Mouse (Mus musculus) lung, adult 2 months (tissue): ENCODE results near the gene Vmac. TPM values are rescaled to one million over a fixed set of nuclear protein-coding genes. Genes with fewer than 3 reads are reported as not detected.

Experiments
- DNase-seq: peaks from one replicate; pipeline ENCODE4 v3.0.0; 2022
- H3K4me1 ChIP-seq: fragments of 200-500 bp; 2 replicates; pipeline ENCODE4 v1.6.1; 2011; ENCODE audit warnings: low read length; ENCODE audit not compliant: control insufficient read depth, insufficient read depth
- H3K4me3 ChIP-seq: fragments of 200-500 bp; replicated peaks from 2 replicates; pipeline ENCODE3; 2011; ENCODE audit warnings: low read depth, mild to moderate bottlenecking, control low read depth, low read length; ENCODE audit errors: extremely low read depth
- CTCF ChIP-seq: fragments of 200-500 bp; IDR thresholded peaks from 2 replicates; pipeline ENCODE4 v1.5.1; 2011; ENCODE audit warnings: mild to moderate bottlenecking, low read length, control low read depth; ENCODE audit not compliant: insufficient read depth
- POLR2A ChIP-seq: fragments of 200-500 bp; IDR thresholded peaks from 2 replicates; pipeline ENCODE4 v1.6.1; 2011; ENCODE audit warnings: low read depth, mild to moderate bottlenecking, control low read depth, low read length, borderline replicate concordance; ENCODE audit errors: extremely low read depth
- WGBS: fragments of 180-500 bp; shearing (Covaris S2); methylation state at CpG from one replicate; pipeline ENCODE4 v1.1.7; 2018; 5-methylcytosine and 5-hydroxymethylcytosine counted together
- polyA plus RNA-seq: library from polyadenylated mRNA; depleted of rRNA; stranded (reverse); fragments of >200 nt; gene quantifications from 2 replicates; pipeline ENCODE4 v1.2.3, GENCODE M21; 2012

Gene Vmac
- polyA plus RNA-seq, 1 experiment: 32.4 TPM

DNA sequence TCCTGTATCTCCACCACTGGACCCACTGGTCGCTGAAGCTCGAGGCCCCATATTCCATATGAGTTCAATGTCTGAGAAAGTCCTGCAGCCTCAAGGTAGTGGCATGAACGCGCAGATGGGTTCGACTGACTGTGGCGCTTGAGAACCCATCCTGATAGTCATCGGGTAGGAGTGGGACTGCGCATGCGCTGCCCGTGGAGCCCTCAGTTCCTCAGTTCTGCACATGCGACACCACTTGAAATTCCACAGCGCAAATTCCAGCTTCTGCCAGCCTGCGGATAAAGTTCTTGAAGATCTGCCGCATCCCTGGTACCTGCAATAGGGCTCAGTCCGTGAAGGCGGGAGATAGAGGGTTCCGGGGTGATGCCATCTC, 23.0 kb upstream of the Vmac start:
- 70% methylated on average over 17 of the region's 17 CpGs for WGBS
- Histone ChIP-seq H3K4me1 (no peaks in the 10 kb centered on the region), H3K4me3 (no peak overlapping the region)
- DNase-seq: no peak
- TF ChIP-seq CTCF: no peak
- no peak for TF ChIP-seq POLR2A

DNA sequence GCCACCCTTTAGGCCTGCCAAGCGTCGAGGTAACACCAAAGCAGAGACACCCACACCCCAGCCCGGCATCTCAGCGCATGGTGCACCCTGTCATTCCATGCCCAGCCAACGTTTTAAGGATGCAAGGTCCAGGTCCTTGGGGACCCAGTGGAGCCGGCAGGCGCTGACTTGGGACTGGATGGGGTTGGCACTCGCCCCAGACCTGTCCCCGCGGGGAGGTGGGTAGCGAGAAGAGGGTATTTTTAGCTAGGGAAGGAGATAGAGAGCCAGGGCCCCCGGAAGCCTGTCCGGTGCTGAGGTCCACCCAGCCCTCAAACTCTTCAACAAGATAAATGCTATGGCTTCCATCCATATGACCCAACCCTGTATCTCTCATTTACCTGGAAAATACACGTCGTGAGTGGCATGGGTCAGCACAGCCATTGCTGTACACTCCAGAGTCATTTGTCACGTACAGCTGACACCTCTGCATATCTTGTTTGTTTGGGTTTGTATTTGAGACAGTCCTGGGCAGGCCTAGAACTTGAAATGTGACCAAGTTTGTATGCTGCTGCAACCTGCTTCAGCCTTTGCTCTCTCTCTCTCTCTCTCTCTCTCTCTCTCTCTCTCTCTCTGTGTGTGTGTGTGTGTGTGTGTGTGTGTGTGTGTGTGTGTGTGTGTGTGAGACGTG, 22.4 kb upstream of the Vmac start:
- DNase-seq: no peak
- H3K4me3 ChIP-seq: no peak overlapping the region
- TF ChIP-seq CTCF: no peak
- TF ChIP-seq POLR2A: no peak
- 72% methylated on average over 17 of the region's 17 CpGs for WGBS
- no peaks in the 10 kb centered on the region for H3K4me1 ChIP-seq

DNA sequence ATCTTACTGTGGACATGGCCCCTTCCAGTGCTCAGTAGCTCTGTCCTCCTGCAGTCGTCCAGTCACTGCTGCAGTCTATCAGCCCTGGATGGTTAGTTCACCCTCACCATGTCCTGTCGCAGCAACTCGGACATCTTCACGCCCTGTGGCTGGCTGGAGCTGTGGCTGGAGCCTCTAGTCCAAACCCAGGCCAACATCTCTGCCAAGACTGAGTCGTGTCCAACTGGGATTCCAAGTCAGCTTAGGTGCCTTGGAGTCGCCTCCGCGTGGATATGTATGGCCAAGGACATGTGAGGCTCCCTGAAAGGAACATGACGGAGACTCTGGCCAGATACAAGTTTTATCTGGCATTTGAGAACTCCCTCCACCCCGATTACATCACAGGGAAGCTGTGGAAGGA, 20.4 kb upstream of the Vmac start:
- 71% methylated on average over 10 of the region's 10 CpGs for WGBS
- Histone ChIP-seq H3K4me3 (no peak overlapping the region), H3K4me1 (no peaks in the 10 kb centered on the region)
- TF ChIP-seq CTCF (no peak), POLR2A (no peak)
- no peak for DNase-seq

DNA sequence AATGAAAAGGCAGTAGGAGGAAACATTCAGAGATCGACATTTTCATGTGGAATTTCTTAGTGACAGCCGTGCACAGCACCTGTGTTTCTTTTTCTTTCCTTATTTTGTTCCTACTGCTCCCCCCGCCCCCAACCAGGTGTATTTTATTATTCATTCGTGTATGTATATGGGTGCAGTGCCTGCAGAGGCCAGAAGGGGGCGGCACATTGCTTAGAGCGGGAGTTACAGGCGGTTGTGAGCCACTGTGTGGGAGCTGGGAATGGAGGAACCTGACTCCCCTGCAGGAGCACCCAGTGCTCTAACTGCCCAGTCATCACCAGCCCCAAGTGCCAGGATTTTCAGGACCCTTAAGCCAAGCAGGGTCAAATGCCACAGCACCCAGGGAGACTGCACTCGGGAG, 18.7 kb upstream of the Vmac start:
- no peak for TF ChIP-seq POLR2A
- TF ChIP-seq CTCF: peak; percentile 30; the same call in 1 of the 2 replicates
- no peak for DNase-seq
- Histone ChIP-seq H3K4me1 (no peaks in the 10 kb centered on the region), H3K4me3 (no peak overlapping the region)
- 46% methylated on average over 8 of the region's 8 CpGs for whole genome bisulfite sequencing

DNA sequence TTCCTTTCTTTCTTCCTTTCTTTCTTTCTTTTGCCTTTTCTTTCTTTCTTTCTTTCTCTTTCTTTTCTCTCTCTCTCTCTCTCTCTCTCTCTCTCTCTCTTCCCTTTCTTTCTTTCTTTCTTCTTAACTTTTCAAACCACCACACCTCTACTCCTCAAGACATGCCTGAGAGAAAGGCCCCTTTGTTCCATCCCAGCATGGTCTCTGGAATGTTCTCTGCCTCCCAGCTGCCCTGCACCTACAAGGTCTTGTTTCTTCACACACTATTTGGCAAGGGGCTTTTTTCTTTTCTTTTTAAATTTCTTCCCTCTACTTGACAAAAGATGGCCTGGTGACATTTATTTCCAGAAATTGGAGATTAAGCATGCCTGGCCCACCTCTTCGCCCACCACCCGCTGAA, 11.8 kb upstream of the Vmac start:
- DNase-seq: no peak
- Histone ChIP-seq H3K4me1 (no peaks in the 10 kb centered on the region), H3K4me3 (no peak overlapping the region)
- WGBS: 68% methylated on average over 2 of the region's 2 CpGs
- TF ChIP-seq CTCF (no peak), POLR2A (no peak)

DNA sequence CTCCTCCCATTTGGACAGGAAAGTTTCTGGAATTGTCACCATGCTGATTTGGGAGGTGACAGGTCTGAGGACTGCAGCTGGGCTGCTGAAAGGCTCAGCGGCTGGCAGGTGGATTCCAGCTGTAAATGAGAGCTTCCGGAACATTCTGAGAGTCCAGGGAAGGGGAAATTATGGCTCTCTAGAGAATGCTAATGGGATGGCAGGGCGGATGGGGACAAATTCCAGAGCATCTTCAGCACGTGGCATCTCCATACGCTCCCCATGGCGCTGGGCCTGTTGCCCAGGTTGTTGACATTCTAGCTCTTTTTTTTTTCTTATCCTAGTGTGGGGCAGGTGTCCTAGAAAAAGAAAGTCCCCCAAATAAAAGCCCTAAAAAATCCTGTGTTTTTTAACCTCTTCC, 11.3 kb upstream of the Vmac start:
- no peak overlapping the region for H3K4me3 ChIP-seq
- 46% methylated on average over 6 of the region's 6 CpGs for WGBS
- no peaks in the 10 kb centered on the region for H3K4me1 ChIP-seq
- TF ChIP-seq CTCF: no peak
- no peak for DNase-seq

DNA sequence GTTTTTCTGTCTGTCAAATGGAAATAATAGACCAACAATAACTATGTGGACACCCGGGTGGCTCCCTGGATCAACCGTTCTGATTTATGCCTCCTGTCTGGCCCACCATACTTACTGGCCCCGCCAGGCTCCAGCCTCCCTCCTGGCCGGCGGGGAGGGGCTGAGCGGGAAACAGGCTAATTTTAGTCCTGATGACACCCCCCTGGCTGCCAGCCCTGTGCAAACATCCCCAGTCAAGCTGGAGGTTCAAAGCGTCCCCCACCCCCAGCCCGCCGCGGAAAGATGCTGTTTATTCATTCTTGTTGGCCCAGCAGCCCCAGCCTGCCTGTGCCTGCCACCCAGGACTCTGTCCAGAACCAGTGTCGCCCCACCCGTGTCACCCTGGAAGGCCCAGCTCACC, 10.3 kb upstream of the Vmac start:
- 6% methylated on average over 12 of the region's 12 CpGs for WGBS
- no peak for DNase-seq
- Histone ChIP-seq H3K4me1 (no peaks in the 10 kb centered on the region), H3K4me3 (no peak overlapping the region)
- TF ChIP-seq POLR2A (no peak), CTCF (no peak)

DNA sequence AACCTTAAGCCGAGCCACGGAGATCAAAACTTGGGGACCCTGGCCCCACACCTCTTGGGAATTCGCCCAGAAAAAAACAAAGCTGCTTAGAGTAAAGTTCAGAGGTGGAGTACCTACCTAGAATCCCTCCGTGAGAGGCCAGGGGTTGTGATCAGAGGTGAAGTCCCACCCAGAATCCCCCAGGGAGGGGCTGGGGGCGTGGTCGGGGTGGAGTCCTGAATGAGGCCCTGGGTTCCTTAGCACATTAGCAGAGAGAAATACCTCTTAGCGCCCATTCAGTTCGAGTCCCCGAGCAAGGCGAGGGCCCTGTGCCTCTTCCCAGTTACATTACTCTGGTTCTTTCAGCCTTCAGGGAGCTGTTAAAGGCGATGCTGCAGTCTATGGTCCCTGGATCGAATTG, 9.8 kb upstream of the Vmac start:
- H3K4me3 ChIP-seq: no peak overlapping the region
- no peak for TF ChIP-seq CTCF
- TF ChIP-seq POLR2A: no peak
- 15% methylated on average over 12 of the region's 12 CpGs for WGBS
- H3K4me1 ChIP-seq: no peaks in the 10 kb centered on the region
- no peak for DNase-seq

DNA sequence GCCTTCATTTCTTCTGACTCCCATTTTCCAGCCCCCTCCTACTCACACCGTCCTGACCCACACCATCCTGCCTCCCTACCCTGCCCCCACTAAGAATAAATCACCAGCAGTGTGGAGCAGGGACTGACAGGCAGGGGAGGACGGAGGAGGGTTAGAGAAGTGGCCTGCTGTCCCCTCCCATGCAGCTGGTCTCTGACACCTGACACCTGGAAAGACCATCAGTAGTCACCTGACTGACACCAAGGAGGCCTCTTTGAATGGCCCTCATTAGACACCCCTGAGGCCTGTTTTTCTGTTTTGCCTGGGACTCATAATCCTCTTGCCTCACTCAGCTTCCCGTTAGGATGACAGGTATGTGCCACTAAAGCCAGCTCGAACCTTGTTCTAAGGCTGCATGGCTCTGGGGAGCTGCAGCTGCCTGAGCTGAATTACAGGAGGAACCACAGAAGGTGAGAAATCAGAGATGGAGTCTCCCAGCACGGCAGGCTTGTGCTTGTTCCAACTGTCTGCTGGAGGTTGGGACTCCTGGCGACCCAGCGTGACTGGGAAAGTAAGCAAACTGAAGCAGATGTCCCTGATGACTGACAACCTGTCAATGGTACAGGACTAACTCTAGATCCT, 9.3 kb upstream of the Vmac start:
- H3K4me3 ChIP-seq: no peak overlapping the region
- 35% methylated on average over 7 of the region's 7 CpGs for WGBS
- TF ChIP-seq CTCF (no peak), POLR2A (no peak)
- H3K4me1 ChIP-seq: no peaks in the 10 kb centered on the region
- no peak for DNase-seq

DNA sequence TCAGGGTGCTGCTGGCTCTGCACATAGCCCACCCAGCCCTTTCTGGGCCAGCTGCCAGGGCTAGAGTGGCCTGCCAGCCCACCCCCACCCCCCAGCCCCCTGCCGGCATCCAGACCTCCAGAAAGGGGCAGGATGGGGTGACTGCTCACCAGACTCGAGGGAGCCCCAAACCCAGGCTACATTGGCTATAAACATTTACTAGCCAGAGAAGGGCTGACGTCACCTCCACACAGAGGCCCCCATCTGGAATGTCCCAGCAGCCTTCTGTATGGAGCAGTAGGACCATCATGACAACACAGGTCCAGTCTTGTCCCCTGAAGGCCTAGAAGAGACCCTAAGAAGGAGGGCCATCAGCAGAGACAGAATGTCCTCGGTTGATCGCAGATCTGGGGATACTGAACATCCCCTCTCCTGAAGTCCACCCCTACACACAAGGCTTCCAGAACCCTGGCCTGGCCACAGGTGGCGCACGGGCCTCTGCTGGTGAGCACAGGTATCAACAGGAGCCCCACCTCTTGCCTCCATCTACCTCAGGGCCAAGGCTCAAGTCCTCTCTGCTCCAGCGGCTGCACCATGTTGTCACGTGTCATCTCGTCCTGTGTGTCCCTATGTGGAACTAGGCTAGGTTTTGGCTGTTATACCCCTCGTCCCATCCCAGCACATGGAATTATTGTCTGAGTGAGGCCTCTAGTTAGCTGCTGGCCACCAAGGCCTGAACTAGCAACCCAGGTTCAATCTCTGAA, 5.8 kb upstream of the Vmac start:
- Histone ChIP-seq H3K4me3 (no peak overlapping the region), H3K4me1 (no peaks in the 10 kb centered on the region)
- 80% methylated on average over 11 of the region's 11 CpGs for WGBS
- no peak for TF ChIP-seq POLR2A
- no peak for TF ChIP-seq CTCF
- DNase-seq: no peak
